Mouse (Mus musculus): ENCODE data around the gene H2-M10.2. TPM values are rescaled to one million over a fixed set of nuclear protein-coding genes. Genes with fewer than 3 reads are reported as not detected.
A peak's percentile ranks its signal among the peaks of the same experiment; 100 is the strongest.
"Not testable (repeated sequence)": the region's sequence is repeated elsewhere in the genome, so short reads cannot be mapped to it uniquely, and the experiment has no call there.

The H2-M10.2 gene
- polyA plus RNA-seq (2015; fragmentation: Nextera tagmentation; extraction: Ambion mirVana), result not detected in 2 replicates

DNA sequence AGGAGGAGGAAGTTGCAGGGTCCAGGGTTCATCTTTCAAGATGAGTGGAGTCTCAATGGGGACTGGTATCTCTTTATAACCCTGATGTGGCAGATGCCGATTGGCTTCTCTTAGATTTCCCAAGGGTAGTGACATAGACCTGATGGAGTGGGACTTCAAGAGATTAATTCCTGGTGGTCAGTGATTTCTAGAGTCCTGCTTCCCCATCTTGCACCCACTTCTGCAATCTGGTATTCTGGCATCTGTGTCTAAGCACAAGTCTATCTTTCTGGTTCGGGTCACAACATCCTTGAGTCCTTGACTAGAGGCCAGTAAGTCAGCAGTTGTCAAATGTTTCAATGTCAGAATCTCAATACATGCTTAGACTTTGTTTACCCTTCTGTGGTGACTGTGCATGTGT, at the start of gene H2-M10.2:
TSS of gene H2-M10.2 (minus strand) at position 101 of the 400 bp plus-strand sequence.
- Histone ChIP-seq H3K4me3 (replicated peaks; ENCODE audit: low read length) (no peak within 1 kb of the TSS), H3K9ac (ENCODE audit: low read length) (no peak within 1 kb of the TSS), H3K9me3 (replicated peaks; ENCODE audit: control insufficient read depth, low read length) (no peaks in the 10 kb centered on the region), H3K36me3 (ENCODE audit: control insufficient read depth, insufficient read depth, low read length) (no peaks in the 10 kb centered on the region), H3K4me2 (ENCODE audit: low read depth, low read length) (no peak within 1 kb of the TSS), H3K27me3 (ENCODE audit: control insufficient read depth, insufficient read depth, low read length) (no peaks in the 10 kb centered on the region), H3K4me1 (ENCODE audit: control insufficient read depth, insufficient read depth, low read length) (no peaks in the 10 kb centered on the region), H3K27ac (ENCODE audit: low read length) (no peak within 1 kb of the TSS)
- no peak for ATAC-seq (ENCODE audit: insufficient read depth, low FRiP score)
- WGBS, result 89% methylated on average over 2 of the region's 2 CpGs

- no peak within 1 kb of the TSS for H3K27ac ChIP-seq (ENCODE audit: low read length)
- H3K4me3 ChIP-seq (replicated peaks; ENCODE audit: low read length), result no peak within 1 kb of the TSS
- WGBS, result 83% methylated on average over 4 of the region's 4 CpGs
- no peak within 1 kb of the TSS for H3K4me2 ChIP-seq (ENCODE audit: low read depth, low read length)
- no peak within 1 kb of the TSS for H3K9ac ChIP-seq (ENCODE audit: low read length)
- H3K27me3 ChIP-seq (ENCODE audit: control insufficient read depth, insufficient read depth, low read length), result no peaks in the 10 kb centered on the region
- H3K9me3 ChIP-seq (replicated peaks; ENCODE audit: control insufficient read depth, low read length), result no peaks in the 10 kb centered on the region
- no peak for ATAC-seq (ENCODE audit: insufficient read depth, low FRiP score)
- H3K36me3 ChIP-seq (ENCODE audit: control insufficient read depth, insufficient read depth, low read length), result no peaks in the 10 kb centered on the region
- no peaks in the 10 kb centered on the region for H3K4me1 ChIP-seq (ENCODE audit: control insufficient read depth, insufficient read depth, low read length)
Observed at GRCm38 (mm10) chr17:36326055-36326454, 39.8 kb upstream of the H2-M10.2 start, which contains the start of gene H2-M10.1. TSS of gene H2-M10.1 (minus strand) at chr17:36326155.

GRCm38 (mm10) chr17:36315689-36316253, 29.5 kb upstream of the H2-M10.2 start:
- 29% methylated on average over 5 of the region's 5 CpGs for WGBS

DNA sequence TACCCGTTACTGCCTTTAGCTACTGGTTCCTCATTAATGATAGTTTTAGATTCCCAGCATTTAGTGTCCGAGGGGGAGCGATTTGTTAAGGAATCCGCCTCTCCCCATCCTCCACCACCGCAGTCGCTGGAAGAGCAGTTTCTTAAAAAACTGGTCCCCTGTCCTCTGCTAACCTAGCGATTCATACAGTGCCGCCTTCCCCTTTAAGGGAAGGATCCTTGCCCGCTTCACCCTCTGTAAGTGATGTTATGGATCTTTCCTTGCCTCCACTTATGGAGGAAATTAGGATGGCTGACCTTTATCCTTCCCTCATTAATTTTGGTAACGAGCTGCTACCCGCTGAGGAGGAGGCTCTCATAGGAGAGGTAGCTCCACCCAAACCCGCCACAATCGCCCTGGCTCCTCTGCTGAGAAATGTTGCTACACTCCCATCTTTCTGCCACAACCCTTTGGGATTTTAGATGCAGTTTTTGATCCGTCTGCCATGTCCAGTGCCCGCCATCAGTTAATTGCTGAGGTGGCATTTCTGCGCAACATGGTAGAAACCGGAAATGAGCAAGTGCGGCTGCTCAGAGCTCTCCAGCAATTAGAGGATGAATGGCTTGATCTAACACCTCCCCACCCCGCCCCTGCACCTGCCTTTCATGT, 28.9 kb upstream of the H2-M10.2 start:
- Histone ChIP-seq H3K4me2 (ENCODE audit: low read depth, low read length) (peak overlapping the region; percentile 74), H3K36me3 (ENCODE audit: control insufficient read depth, insufficient read depth, low read length) (no peaks in the 10 kb centered on the region), H3K9ac (ENCODE audit: low read length) (peak overlapping the region; percentile 65), H3K4me1 (ENCODE audit: control insufficient read depth, insufficient read depth, low read length) (no peaks in the 10 kb centered on the region), H3K9me3 (replicated peaks; ENCODE audit: control insufficient read depth, low read length) (no peaks in the 10 kb centered on the region), H3K27ac (ENCODE audit: low read length) (no peak overlapping the region; the same call in 1 of the 2 replicates), H3K4me3 (replicated peaks; ENCODE audit: low read length) (peak overlapping the region; percentile 53), H3K27me3 (ENCODE audit: control insufficient read depth, insufficient read depth, low read length) (no peaks in the 10 kb centered on the region)
- WGBS, result 0% methylated on average over 19 of the region's 19 CpGs
- peak; percentile 53; the same call in 1 of the 2 replicates for ATAC-seq (ENCODE audit: insufficient read depth, low FRiP score)

More at GRCm38 (mm10) chr17:36315689-36316253, 29.5 kb upstream of the H2-M10.2 start:
- Histone ChIP-seq H3K4me1 (ENCODE audit: control insufficient read depth, insufficient read depth, low read length) (no peaks in the 10 kb centered on the region), H3K4me3 (replicated peaks; ENCODE audit: low read length) (peak overlapping the region; percentile 53), H3K9me3 (replicated peaks; ENCODE audit: control insufficient read depth, low read length) (no peaks in the 10 kb centered on the region), H3K9ac (ENCODE audit: low read length) (no peak overlapping the region; the same call in 1 of the 2 replicates), H3K4me2 (ENCODE audit: low read depth, low read length) (peak overlapping the region; percentile 74), H3K27ac (ENCODE audit: low read length) (no peak overlapping the region), H3K36me3 (ENCODE audit: control insufficient read depth, insufficient read depth, low read length) (no peaks in the 10 kb centered on the region), H3K27me3 (ENCODE audit: control insufficient read depth, insufficient read depth, low read length) (no peaks in the 10 kb centered on the region)
- no peak for ATAC-seq (ENCODE audit: insufficient read depth, low FRiP score)

- no peaks in the 10 kb centered on the region for H3K4me1 ChIP-seq (ENCODE audit: control insufficient read depth, insufficient read depth, low read length)
- no peak overlapping the region for H3K9ac ChIP-seq (ENCODE audit: low read length)
- no peak for ATAC-seq (ENCODE audit: insufficient read depth, low FRiP score)
- H3K4me3 ChIP-seq (replicated peaks; ENCODE audit: low read length), result peak overlapping the region; percentile 53
- WGBS, result 4% methylated on average over 9 of the region's 9 CpGs
- no peak overlapping the region for H3K27ac ChIP-seq (ENCODE audit: low read length)
- H3K4me2 ChIP-seq (ENCODE audit: low read depth, low read length), result peak overlapping the region; percentile 74
- H3K27me3 ChIP-seq (ENCODE audit: control insufficient read depth, insufficient read depth, low read length), result no peaks in the 10 kb centered on the region
- H3K36me3 ChIP-seq (ENCODE audit: control insufficient read depth, insufficient read depth, low read length), result no peaks in the 10 kb centered on the region
- no peaks in the 10 kb centered on the region for H3K9me3 ChIP-seq (replicated peaks; ENCODE audit: control insufficient read depth, low read length)
Observed at GRCm38 (mm10) chr17:36314511-36314910, 28.2 kb upstream of the H2-M10.2 start.

GRCm38 (mm10) chr17:36309293-36309692, 23.0 kb upstream of the H2-M10.2 start:
- H3K4me2 ChIP-seq (ENCODE audit: low read depth, low read length), result no peak overlapping the region
- WGBS, result 11% methylated on average over 1 of the region's 1 CpGs
- H3K4me1 ChIP-seq (ENCODE audit: control insufficient read depth, insufficient read depth, low read length), result no peaks in the 10 kb centered on the region; the same call in 1 of the 2 replicates
- no peak for ATAC-seq (ENCODE audit: insufficient read depth, low FRiP score)
- H3K27ac ChIP-seq (ENCODE audit: low read length), result no peak overlapping the region
- no peaks in the 10 kb centered on the region for H3K9me3 ChIP-seq (replicated peaks; ENCODE audit: control insufficient read depth, low read length)
- H3K9ac ChIP-seq (ENCODE audit: low read length), result no peak overlapping the region
- no peaks in the 10 kb centered on the region for H3K36me3 ChIP-seq (ENCODE audit: control insufficient read depth, insufficient read depth, low read length)
- H3K4me3 ChIP-seq (replicated peaks; ENCODE audit: low read length), result no peak overlapping the region
- H3K27me3 ChIP-seq (ENCODE audit: control insufficient read depth, insufficient read depth, low read length), result no peaks in the 10 kb centered on the region

- not testable (repeated sequence) for H3K4me1 ChIP-seq (ENCODE audit: control insufficient read depth, insufficient read depth, low read length); H3K9ac ChIP-seq (ENCODE audit: low read length); H3K4me2 ChIP-seq (ENCODE audit: low read depth, low read length); H3K27me3 ChIP-seq (ENCODE audit: control insufficient read depth, insufficient read depth, low read length); ATAC-seq (ENCODE audit: insufficient read depth, low FRiP score); H3K27ac ChIP-seq (ENCODE audit: low read length); H3K4me3 ChIP-seq (replicated peaks; ENCODE audit: low read length); H3K9me3 ChIP-seq (replicated peaks; ENCODE audit: control insufficient read depth, low read length); H3K36me3 ChIP-seq (ENCODE audit: control insufficient read depth, insufficient read depth, low read length)
- 0% methylated on average over 3 of the region's 3 CpGs for WGBS
Observed at GRCm38 (mm10) chr17:36308855-36309254, 22.6 kb upstream of the H2-M10.2 start.

DNA sequence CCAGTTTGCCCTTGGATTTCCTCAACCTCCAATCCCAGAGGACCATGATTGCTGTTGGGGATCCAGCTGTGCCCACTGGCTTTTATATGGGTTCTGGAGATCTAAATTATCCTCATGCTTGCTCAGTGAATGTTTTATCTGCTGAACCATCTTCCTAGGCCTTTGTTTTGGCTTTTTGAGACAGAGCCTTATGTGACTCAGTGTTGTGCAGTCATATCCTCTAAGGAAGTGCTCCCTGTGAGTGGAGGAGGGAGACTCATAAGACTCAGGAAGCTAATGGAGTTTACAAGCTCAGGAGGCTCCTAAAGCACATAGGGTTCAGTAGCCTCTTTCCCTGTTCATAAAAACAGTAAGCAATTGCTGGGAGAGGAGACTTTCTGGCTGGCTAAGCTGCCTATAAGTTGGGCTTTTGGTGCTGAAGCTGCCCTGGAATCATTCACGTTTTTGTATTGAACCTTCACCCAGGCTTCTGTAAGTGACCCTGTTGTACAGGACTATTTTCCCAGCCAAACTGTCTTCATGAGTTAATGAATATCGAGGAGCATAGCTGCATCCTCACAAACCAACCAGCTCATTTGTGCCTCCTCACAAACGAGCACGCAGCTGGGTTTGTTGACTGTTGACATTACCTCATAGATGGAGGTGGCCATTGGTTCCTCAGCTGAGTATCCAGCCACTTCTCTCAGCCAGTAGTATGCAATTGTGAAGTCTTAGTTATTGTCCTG, 4.6 kb downstream of the H2-M10.2 start:
- 88% methylated on average over 4 of the region's 4 CpGs for WGBS
- Histone ChIP-seq H3K36me3 (ENCODE audit: control insufficient read depth, insufficient read depth, low read length) (0 out of 2 replicates have a peak, but pooled peaks cover 6% of the 10 kb centered on the region), H3K4me1 (ENCODE audit: control insufficient read depth, insufficient read depth, low read length) (no peaks in the 10 kb centered on the region), H3K27me3 (ENCODE audit: control insufficient read depth, insufficient read depth, low read length) (no peaks in the 10 kb centered on the region), H3K4me2 (ENCODE audit: low read depth, low read length) (no peak overlapping the region), H3K9me3 (replicated peaks; ENCODE audit: control insufficient read depth, low read length) (no peaks in the 10 kb centered on the region), H3K27ac (ENCODE audit: low read length) (no peak overlapping the region), H3K4me3 (replicated peaks; ENCODE audit: low read length) (no peak overlapping the region), H3K9ac (ENCODE audit: low read length) (no peak overlapping the region)
- ATAC-seq (ENCODE audit: insufficient read depth, low FRiP score), result no peak

DNA sequence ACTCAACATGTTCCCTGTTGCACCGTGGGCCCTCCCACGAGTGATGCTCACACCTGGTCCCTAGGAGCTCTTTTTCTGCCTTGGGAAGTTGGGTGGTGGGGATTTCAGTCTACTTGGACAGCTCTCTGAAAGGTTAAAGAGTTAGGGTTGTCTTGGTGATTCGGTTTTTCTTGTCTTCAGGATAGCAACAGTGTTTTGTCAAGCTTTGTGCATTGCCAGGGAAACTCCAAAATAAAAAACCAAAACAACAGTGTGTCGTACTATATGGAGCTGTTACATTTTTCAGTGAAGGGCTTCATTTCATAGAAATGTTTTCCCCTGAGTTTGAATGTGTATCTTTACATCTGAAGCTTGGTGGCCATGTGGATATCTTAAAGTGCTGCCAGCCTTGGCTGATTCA, 11.5 kb downstream of the H2-M10.2 start:
- no peak for ATAC-seq (ENCODE audit: insufficient read depth, low FRiP score)
- 86% methylated on average over 4 of the region's 4 CpGs for WGBS

More for the DNA sequence above, 11.5 kb downstream of the H2-M10.2 start:
- H3K4me1 ChIP-seq (ENCODE audit: control insufficient read depth, insufficient read depth, low read length), result peaks cover 22% of the 10 kb centered on the region
- H3K27me3 ChIP-seq (ENCODE audit: control insufficient read depth, insufficient read depth, low read length), result no peaks in the 10 kb centered on the region
- peaks cover 4% of the 10 kb centered on the region; the same call in 1 of the 2 replicates for H3K36me3 ChIP-seq (ENCODE audit: control insufficient read depth, insufficient read depth, low read length)
- H3K9me3 ChIP-seq (replicated peaks; ENCODE audit: control insufficient read depth, low read length), result no peaks in the 10 kb centered on the region
- no peak overlapping the region for H3K9ac ChIP-seq (ENCODE audit: low read length)
- H3K4me3 ChIP-seq (replicated peaks; ENCODE audit: low read length), result no peak overlapping the region
- no peak overlapping the region for H3K4me2 ChIP-seq (ENCODE audit: low read depth, low read length)
- no peak overlapping the region for H3K27ac ChIP-seq (ENCODE audit: low read length)

All from stomach, embryonic 16.5 days (tissue).